Mouse (Mus musculus) forebrain, embryonic 11.5 days (tissue): ENCODE data around the gene Ndufa4l2. TPM values are rescaled to one million over a fixed set of nuclear protein-coding genes. Genes with fewer than 3 reads are reported as not detected.

Experiments
- ATAC-seq: fragments of 200-750 bp; cut with Nextera tagmentation; replicated peaks from 2 replicates; pipeline ENCODE4 v1.8.0; 2017; ENCODE audit warnings: moderate TSS enrichment; ENCODE audit not compliant: low FRiP score
- DNase-seq: peaks from one replicate; pipeline ENCODE4 v3.0.0-alpha.2; 2017; ENCODE audit warnings: low spot score
- H3K27ac ChIP-seq: fragments of 300-500 bp; sonication (generic); 2 replicates; pipeline ENCODE4 v1.5.1; 2014; ENCODE audit warnings: low read depth, low read length
- H3K27me3 ChIP-seq: fragments of 300-500 bp; sonication (generic); 2 replicates; pipeline ENCODE4 v1.6.1; 2014; ENCODE audit warnings: mild to moderate bottlenecking, low read length, mixed read lengths; ENCODE audit not compliant: control insufficient read depth, insufficient read depth
- H3K36me3 ChIP-seq: fragments of 300-500 bp; sonication (generic); 2 replicates; pipeline ENCODE4 v1.6.1; 2014; ENCODE audit warnings: mild to moderate bottlenecking, low read length, moderate library complexity, mixed read lengths; ENCODE audit not compliant: control insufficient read depth, insufficient read depth
- H3K4me1 ChIP-seq: fragments of 300-500 bp; sonication (generic); replicated peaks from 2 replicates; pipeline ENCODE4 v1.6.1; 2014; ENCODE audit warnings: low read length, mixed read lengths; ENCODE audit not compliant: control insufficient read depth, insufficient read depth
- H3K4me2 ChIP-seq: fragments of 300-500 bp; sonication (generic); 2 replicates; pipeline ENCODE4 v1.6.1; 2014; ENCODE audit warnings: low read depth, mild to moderate bottlenecking, low read length, moderate library complexity, mixed read lengths; ENCODE audit not compliant: severe bottlenecking
- H3K4me3 ChIP-seq: fragments of 300-500 bp; sonication (generic); 2 replicates; pipeline ENCODE4 v1.5.1; 2014; ENCODE audit warnings: low read depth, low read length
- H3K9ac ChIP-seq: fragments of 300-500 bp; sonication (generic); 2 replicates; pipeline ENCODE4 v1.6.1; 2014; ENCODE audit warnings: low read length
- H3K9me3 ChIP-seq: fragments of 300-500 bp; sonication (generic); 2 replicates; pipeline ENCODE4 v1.6.1; 2016; ENCODE audit warnings: low read length, mixed read lengths; ENCODE audit not compliant: control insufficient read depth
- WGBS: fragments of 180-500 bp; shearing (Covaris S2); extraction: QIAGEN DNeasy Blood & Tissue Kit; methylation state at CpG from one replicate; pipeline ENCODE4 v1.1.7; 2014; 5-methylcytosine and 5-hydroxymethylcytosine counted together
- polyA plus RNA-seq: library from polyadenylated mRNA; unstranded; fragments of >200 nt; fragmentation: Nextera tagmentation; extraction: Ambion mirVana; gene quantifications from 2 replicates; pipeline ENCODE4 v1.2.1, GENCODE M21; 2014

Gene Ndufa4l2
- polyA plus RNA-seq, 1 experiment from 2014 or later = 6.1 TPM

GRCm38 (mm10) chr10:127542084-127542483 lies 27.3 kb downstream of the Ndufa4l2 start:
- Histone ChIP-seq H3K4me1 (no peaks in the 10 kb centered on the region), H3K9ac (no peak overlapping the region), H3K27ac (no peak overlapping the region), H3K9me3 (no peaks in the 10 kb centered on the region), H3K4me3 (no peak overlapping the region), H3K36me3 (no peaks in the 10 kb centered on the region; the same call in none of the 2 replicates), H3K4me2 (no peak overlapping the region), H3K27me3 (no peaks in the 10 kb centered on the region)
- DNase-seq (no peak), ATAC-seq (no peak)
- whole genome bisulfite sequencing = 85% methylated on average over 13 of the region's 13 CpGs

DNA sequence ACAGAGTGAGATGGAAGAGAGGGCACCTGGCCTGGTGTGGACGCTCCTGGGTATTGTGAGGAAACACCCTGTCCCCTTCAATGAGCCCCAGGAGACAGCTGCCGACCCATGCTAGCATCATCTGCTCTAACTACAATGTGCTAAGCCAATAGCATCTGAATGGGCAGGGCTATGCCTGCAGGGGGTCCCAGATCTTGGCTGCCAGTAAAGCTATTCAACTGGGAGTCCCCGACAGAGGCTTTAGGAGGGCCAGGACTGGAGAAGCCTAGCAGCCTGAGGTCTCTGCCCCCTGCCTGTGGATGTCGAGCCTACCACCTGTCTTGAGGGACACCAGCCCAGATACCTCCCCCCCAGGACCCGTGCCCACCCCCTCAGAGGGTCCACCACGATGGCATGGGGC lies 28.0 kb downstream of the Ndufa4l2 start:
- Histone ChIP-seq H3K27me3 (no peaks in the 10 kb centered on the region), H3K9me3 (no peaks in the 10 kb centered on the region), H3K4me2 (no peak overlapping the region), H3K4me1 (no peaks in the 10 kb centered on the region), H3K4me3 (no peak overlapping the region), H3K9ac (no peak overlapping the region), H3K27ac (no peak overlapping the region), H3K36me3 (no peaks in the 10 kb centered on the region; the same call in none of the 2 replicates)
- ATAC-seq (no peak), DNase-seq (no peak)
- 52% methylated on average over 6 of the region's 6 CpGs for WGBS

- Histone ChIP-seq H3K4me3 (no peak overlapping the region), H3K4me2 (no peak overlapping the region), H3K36me3 (peaks cover 3% of the 10 kb centered on the region), H3K4me1 (no peaks in the 10 kb centered on the region), H3K27ac (no peak overlapping the region), H3K9me3 (no peaks in the 10 kb centered on the region), H3K9ac (no peak overlapping the region), H3K27me3 (no peaks in the 10 kb centered on the region)
- no peak for ATAC-seq
- 86% methylated on average over 3 of the region's 3 CpGs for WGBS
- DNase-seq = no peak
Measured at GRCm38 (mm10) chr10:127543916-127544315, 29.1 kb downstream of the Ndufa4l2 start.

DNA sequence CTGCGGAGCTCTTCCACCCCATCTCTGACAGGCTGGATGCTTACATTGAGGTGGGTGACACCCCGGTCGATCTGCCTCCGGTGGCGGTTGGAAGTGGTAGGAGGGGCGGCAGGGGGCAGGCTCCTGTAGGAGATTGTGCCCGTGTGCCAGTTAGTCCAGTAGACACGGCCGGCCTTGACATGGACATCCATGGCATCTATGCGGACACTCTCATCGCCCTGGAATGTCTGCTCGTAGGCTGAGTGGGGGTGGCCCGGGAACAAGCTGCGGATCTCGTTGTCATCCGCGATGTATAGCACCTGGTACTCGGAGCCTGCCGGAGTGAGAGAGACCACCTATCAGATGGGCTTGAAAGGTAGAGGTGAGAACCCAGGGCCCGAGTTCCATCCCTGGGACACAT lies 29.6 kb downstream of the Ndufa4l2 start:
- H3K9ac ChIP-seq = no peak overlapping the region
- no peak overlapping the region for H3K4me2 ChIP-seq
- H3K4me3 ChIP-seq = no peak overlapping the region
- no peaks in the 10 kb centered on the region for H3K9me3 ChIP-seq
- ATAC-seq (no peak), DNase-seq (no peak)
- peaks cover 5% of the 10 kb centered on the region for H3K36me3 ChIP-seq
- WGBS = 95% methylated on average over 20 of the region's 20 CpGs
- no peaks in the 10 kb centered on the region for H3K4me1 ChIP-seq
- H3K27me3 ChIP-seq = no peaks in the 10 kb centered on the region
- no peak overlapping the region for H3K27ac ChIP-seq

DNA sequence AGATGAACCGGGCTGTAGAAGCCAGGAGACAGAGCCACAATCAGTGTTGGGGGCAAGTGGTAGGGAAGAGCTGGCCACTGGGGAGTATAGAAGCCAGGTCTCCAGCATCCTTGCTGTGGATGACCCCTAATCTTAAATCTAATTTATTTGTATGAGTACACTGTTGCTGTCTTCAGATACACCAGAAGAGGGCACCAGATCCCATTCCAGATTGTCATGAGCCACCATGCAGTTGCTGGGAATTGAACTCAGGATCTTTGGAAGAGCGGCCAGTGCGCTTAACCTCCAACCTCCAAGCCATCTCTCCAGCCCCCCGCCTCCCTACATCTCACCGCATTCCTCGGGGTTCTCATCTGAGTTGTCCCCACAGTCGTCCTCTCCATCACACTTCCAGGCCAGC lies 31.7 kb downstream of the Ndufa4l2 start:
- Histone ChIP-seq H3K9me3 (no peaks in the 10 kb centered on the region), H3K4me1 (no peaks in the 10 kb centered on the region), H3K36me3 (peaks cover 11% of the 10 kb centered on the region), H3K27ac (no peak overlapping the region), H3K4me2 (no peak overlapping the region), H3K27me3 (no peaks in the 10 kb centered on the region), H3K4me3 (no peak overlapping the region), H3K9ac (no peak overlapping the region)
- ATAC-seq (no peak), DNase-seq (no peak)
- 89% methylated on average over 7 of the region's 7 CpGs for WGBS

GRCm38 (mm10) chr10:127548236-127548635 lies 33.5 kb downstream of the Ndufa4l2 start:
- Histone ChIP-seq H3K9ac (no peak overlapping the region), H3K4me1 (no peaks in the 10 kb centered on the region), H3K9me3 (no peaks in the 10 kb centered on the region), H3K27me3 (no peaks in the 10 kb centered on the region), H3K27ac (no peak overlapping the region), H3K4me2 (no peak overlapping the region), H3K36me3 (peaks cover 18% of the 10 kb centered on the region), H3K4me3 (no peak overlapping the region)
- 94% methylated on average over 15 of the region's 15 CpGs for WGBS
- ATAC-seq = no peak
- no peak for DNase-seq

DNA sequence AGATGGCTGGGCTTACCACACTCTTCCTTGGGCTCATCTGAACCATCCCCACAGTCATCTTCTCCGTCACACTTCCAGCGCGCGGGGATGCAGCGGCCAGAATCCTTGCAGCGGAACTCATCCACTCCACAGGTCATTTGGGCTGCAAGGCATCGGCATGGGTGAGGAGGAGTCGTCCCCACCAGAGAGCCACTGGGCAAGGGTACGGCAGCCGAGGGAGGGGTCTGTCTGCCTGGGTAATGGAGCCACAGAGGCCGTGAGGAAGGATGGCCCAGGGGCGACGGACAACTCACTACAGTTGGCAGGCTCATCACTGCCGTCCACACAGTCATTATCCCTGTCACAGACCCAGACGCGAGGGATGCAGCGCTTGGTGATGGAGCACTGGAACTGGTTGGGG lies 35.1 kb downstream of the Ndufa4l2 start:
- H3K36me3 ChIP-seq = peaks cover 22% of the 10 kb centered on the region
- 94% methylated on average over 17 of the region's 17 CpGs for WGBS

DNA sequence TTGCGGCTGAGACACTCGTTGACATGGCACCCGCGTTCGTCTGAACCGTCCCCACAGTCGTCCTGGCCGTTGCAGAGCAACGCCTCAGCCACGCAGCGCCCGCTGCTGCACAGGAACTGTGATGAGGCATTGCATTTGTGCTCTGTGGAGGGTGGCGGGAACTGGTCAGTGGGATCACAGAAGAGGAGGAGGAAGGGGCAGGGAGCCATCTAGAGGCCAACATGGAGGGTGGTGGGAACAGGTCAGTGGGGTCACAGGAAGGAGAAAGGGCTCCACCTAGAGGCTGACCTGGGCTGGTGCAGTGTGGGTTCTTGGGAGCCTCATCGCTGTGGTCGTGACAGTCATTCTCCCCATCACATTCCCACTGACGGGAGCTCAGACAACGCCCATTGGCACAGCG lies 40.9 kb downstream of the Ndufa4l2 start:
- DNase-seq = no peak

More for the DNA sequence above, 35.1 kb downstream of the Ndufa4l2 start:
- H3K4me3 ChIP-seq = no peak overlapping the region
- H3K9me3 ChIP-seq = no peaks in the 10 kb centered on the region
- no peak for ATAC-seq
- no peaks in the 10 kb centered on the region for H3K4me1 ChIP-seq
- H3K27me3 ChIP-seq = no peaks in the 10 kb centered on the region
- DNase-seq = no peak
- H3K4me2 ChIP-seq = no peak overlapping the region
- no peak overlapping the region for H3K27ac ChIP-seq
- no peak overlapping the region for H3K9ac ChIP-seq

DNA sequence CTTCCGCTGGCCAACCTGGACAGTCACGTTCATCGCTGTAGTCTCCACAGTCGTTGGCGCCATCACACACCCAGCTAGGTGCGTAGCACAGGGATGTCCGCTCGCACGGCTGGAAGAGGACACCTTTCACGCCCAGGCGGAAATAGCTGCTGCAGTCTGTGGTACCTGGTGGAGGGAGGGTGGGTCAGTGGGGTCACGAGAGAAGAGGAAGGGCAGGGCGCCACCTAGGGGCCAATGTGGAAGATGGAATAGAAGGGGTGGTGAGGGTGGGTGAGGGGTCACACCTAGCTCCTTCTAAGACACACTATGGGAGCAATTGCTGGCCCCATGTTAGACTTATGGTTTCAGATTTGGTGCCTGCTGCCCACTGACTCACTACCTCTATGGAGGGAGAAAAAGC lies 42.6 kb downstream of the Ndufa4l2 start:
- Histone ChIP-seq H3K27me3 (no peaks in the 10 kb centered on the region), H3K4me2 (no peak overlapping the region), H3K9ac (no peak overlapping the region), H3K36me3 (peaks cover 37% of the 10 kb centered on the region), H3K27ac (no peak overlapping the region), H3K9me3 (no peaks in the 10 kb centered on the region), H3K4me1 (no peaks in the 10 kb centered on the region), H3K4me3 (no peak overlapping the region)
- WGBS = 93% methylated on average over 13 of the region's 13 CpGs
- ATAC-seq (no peak), DNase-seq (no peak)

More for the DNA sequence above, 40.9 kb downstream of the Ndufa4l2 start:
- H3K4me2 ChIP-seq = no peak overlapping the region
- ATAC-seq = no peak
- no peaks in the 10 kb centered on the region for H3K4me1 ChIP-seq
- H3K27me3 ChIP-seq = no peaks in the 10 kb centered on the region
- H3K36me3 ChIP-seq = peaks cover 38% of the 10 kb centered on the region
- WGBS = 73% methylated on average over 18 of the region's 18 CpGs
- H3K9me3 ChIP-seq = no peaks in the 10 kb centered on the region
- H3K27ac ChIP-seq = no peak overlapping the region
- no peak overlapping the region for H3K4me3 ChIP-seq
- no peak overlapping the region for H3K9ac ChIP-seq
